Mouse (Mus musculus) erythroblast, embryonic 14.5 days (primary cell): Measurements from ENCODE around the gene Dnmt3a. TPM values are rescaled to one million over a fixed set of nuclear protein-coding genes. Genes with fewer than 3 reads are reported as not detected.

Experiments used
- H3K27me3 ChIP-seq: 2 replicates; pipeline ENCODE4 v1.6.1; 2012; ENCODE audit warnings: inconsistent platforms; ENCODE audit not compliant: control insufficient read depth
- H3K36me3 ChIP-seq: 2 replicates; pipeline ENCODE4 v1.6.1; 2012; ENCODE audit warnings: mild to moderate bottlenecking, inconsistent platforms; ENCODE audit not compliant: control insufficient read depth
- H3K4me1 ChIP-seq: 2 replicates; pipeline ENCODE4 v1.6.1; 2012; ENCODE audit warnings: inconsistent platforms; ENCODE audit not compliant: control insufficient read depth
- H3K4me3 ChIP-seq: replicated peaks from 2 replicates; pipeline ENCODE3; 2012; ENCODE audit warnings: moderate library complexity, mild to moderate bottlenecking, inconsistent platforms
- H3K9me3 ChIP-seq: 2 replicates; pipeline ENCODE4 v1.6.1; 2012; ENCODE audit warnings: low read length, inconsistent platforms, mixed read lengths; ENCODE audit not compliant: control insufficient read depth
- GATA1 ChIP-seq: IDR thresholded peaks from 2 replicates; pipeline ENCODE4 v1.6.1; 2012; ENCODE audit warnings: low read length, inconsistent platforms, mixed read lengths
- TAL1 ChIP-seq: IDR thresholded peaks from 3 replicates; pipeline ENCODE4 v1.6.1; 2012; ENCODE audit warnings: low read length, inconsistent platforms, mixed read lengths
- polyA plus RNA-seq: library from polyadenylated mRNA; stranded (reverse); fragments of >175 nt; gene quantifications from 2 replicates; pipeline ENCODE4 v1.2.3, GENCODE M21; 2012

The Dnmt3a gene
- polyA plus RNA-seq, 1 experiment = 0.16 TPM

DNA sequence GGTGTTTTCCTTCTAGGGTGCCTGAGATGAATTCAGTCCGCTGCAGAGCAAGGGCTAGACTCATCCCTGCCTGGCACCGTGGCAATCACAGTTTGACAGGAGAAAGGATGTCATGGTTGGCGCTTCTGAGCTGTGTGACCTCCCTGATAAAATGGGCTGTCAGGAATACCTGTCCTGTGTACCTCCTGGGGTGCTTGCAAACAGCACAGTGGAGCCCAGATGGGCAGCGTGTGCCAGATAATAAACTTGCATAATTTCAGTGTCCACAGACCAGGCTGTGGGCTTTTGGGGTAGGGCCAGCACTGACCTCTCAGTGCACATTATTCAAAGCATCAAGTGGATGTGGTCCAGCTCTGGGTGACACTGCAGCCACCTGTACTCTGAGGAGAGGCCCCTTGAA lies 45.4 kb downstream of the Dnmt3a start:
- Histone ChIP-seq H3K4me1 (peaks cover 7% of the 10 kb centered on the region), H3K27me3 (no peaks in the 10 kb centered on the region), H3K36me3 (peaks cover 3% of the 10 kb centered on the region), H3K4me3 (no peak overlapping the region), H3K9me3 (no peaks in the 10 kb centered on the region)
- no peak for TF ChIP-seq TAL1
- no peak for TF ChIP-seq GATA1

- H3K27me3 ChIP-seq = no peaks in the 10 kb centered on the region
- no peaks in the 10 kb centered on the region for H3K9me3 ChIP-seq
- TF ChIP-seq TAL1 = no peak
- TF ChIP-seq GATA1 = no peak
- no peak overlapping the region for H3K4me3 ChIP-seq
- peaks cover 11% of the 10 kb centered on the region for H3K4me1 ChIP-seq
- peaks cover 3% of the 10 kb centered on the region for H3K36me3 ChIP-seq
Observed at GRCm38 (mm10) chr12:3852521-3852920, 46.7 kb downstream of the Dnmt3a start.

DNA sequence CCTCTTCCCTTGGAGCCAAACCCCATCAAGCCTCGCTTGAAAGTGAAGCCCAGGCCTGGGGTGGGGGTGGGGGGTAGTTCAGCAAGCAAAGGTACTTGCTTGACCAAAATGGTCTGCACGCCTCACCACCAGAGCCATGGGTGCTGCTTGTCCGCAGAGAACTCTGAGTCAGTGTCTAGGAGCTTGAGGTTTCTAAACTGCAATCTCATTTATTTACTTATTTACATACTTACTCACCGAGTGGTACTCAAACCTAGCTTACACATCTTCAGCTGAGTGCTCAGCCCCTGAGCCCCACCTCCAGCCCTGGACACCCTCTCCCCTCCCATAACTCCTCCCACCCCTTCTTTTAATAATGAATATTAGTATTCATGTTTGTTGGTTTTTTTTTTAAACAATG lies 48.6 kb downstream of the Dnmt3a start:
- Histone ChIP-seq H3K9me3 (no peaks in the 10 kb centered on the region), H3K4me3 (no peak overlapping the region), H3K27me3 (no peaks in the 10 kb centered on the region), H3K36me3 (peaks cover 2% of the 10 kb centered on the region), H3K4me1 (peaks cover 11% of the 10 kb centered on the region)
- no peak for TF ChIP-seq GATA1
- no peak for TF ChIP-seq TAL1

DNA sequence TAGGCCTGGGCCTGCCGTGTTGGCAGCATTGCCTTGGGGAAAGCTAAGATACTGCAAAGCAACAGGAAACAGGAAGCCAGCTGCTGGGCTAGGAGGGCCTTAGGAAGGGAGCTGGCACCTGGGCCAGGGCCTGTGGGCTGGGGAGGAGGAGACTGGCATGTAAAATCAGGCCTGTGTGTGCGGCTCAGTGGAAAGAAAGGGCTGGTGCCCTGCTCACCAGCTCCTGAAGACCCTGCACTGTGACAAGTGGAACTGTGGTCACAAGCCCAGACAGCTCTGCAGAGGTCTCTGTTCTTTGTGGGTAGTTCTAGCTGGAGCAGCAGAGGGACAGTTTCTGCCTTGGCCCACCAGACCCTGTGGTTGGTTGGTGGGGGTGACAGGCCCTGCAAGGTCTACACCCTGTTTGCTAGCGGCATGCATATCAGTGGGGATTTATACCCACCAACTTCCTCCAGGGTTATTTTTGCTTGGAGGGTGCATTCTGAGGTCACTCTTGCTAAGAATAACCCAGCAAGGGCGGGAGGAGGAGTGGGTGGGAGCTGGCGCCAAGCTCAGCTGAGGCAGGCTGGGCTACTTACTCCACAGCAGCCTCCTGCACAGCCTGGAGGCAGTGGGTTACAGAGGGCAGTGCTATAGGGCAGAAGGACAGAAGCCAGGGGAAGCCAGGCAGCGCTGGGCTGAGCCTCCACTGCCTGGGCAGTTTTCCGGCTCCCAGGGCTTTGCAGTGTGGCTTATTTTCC lies 50.1 kb downstream of the Dnmt3a start:
- Histone ChIP-seq H3K27me3 (no peaks in the 10 kb centered on the region), H3K4me1 (peaks cover 11% of the 10 kb centered on the region), H3K4me3 (no peak overlapping the region), H3K9me3 (no peaks in the 10 kb centered on the region), H3K36me3 (no peaks in the 10 kb centered on the region; the same call in 1 of the 2 replicates)
- TF ChIP-seq TAL1 = no peak

DNA sequence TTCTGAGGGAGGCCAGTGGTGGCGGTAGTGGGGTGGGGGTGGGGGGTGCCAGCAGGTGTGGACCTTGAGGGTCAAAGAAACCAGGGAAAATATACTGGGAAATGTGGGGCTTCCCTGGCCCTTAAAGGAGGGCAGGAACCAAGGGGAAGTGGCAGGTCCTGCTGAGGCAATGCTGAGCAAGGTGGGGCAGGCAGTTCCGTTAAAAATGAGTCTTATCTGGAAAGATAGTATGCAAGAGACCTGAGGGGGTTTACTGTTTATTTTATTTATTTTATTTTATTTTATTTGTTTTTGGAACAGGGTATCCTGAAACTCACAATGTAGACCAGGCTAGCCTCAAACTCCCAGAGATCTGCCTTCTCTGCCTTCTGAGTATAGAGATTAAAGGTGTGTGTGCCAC lies 50.9 kb downstream of the Dnmt3a start:
- peaks cover 2% of the 10 kb centered on the region; the same call in 1 of the 2 replicates for H3K36me3 ChIP-seq
- H3K4me1 ChIP-seq = peaks cover 11% of the 10 kb centered on the region
- TF ChIP-seq GATA1 (no peak), TAL1 (no peak)
- no peaks in the 10 kb centered on the region for H3K27me3 ChIP-seq
- no peak overlapping the region for H3K4me3 ChIP-seq
- H3K9me3 ChIP-seq = no peaks in the 10 kb centered on the region

DNA sequence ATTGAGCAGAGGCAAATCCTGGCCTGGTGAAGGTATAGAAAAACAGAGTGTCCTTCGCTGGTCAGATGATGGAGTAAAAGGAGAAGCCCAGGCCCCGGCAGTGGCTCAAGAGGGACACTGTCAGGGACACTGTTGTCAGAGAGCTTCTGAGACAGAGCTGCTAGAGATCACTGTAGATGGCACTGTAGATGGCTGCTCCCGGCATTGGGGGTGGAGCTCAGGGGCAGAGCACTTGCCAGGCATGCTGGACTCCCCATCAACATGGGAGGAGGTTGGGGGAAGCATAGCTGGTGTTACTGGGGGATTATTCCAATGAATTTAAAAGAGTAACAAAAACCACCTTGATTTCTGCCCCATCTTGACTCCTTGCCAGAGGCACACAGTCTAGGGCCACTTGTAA lies 51.4 kb downstream of the Dnmt3a start:
- TF ChIP-seq TAL1 (no peak), GATA1 (no peak)
- Histone ChIP-seq H3K27me3 (no peaks in the 10 kb centered on the region), H3K9me3 (no peaks in the 10 kb centered on the region), H3K4me1 (peaks cover 11% of the 10 kb centered on the region), H3K36me3 (peaks cover 4% of the 10 kb centered on the region; the same call in 1 of the 2 replicates), H3K4me3 (no peak overlapping the region)

GRCm38 (mm10) chr12:3857773-3858172 lies 52.0 kb downstream of the Dnmt3a start:
- Histone ChIP-seq H3K27me3 (no peaks in the 10 kb centered on the region), H3K36me3 (peaks cover 4% of the 10 kb centered on the region; the same call in 1 of the 2 replicates), H3K4me1 (peaks cover 11% of the 10 kb centered on the region), H3K9me3 (no peaks in the 10 kb centered on the region), H3K4me3 (no peak overlapping the region)
- TF ChIP-seq TAL1 = no peak
- no peak for TF ChIP-seq GATA1

DNA sequence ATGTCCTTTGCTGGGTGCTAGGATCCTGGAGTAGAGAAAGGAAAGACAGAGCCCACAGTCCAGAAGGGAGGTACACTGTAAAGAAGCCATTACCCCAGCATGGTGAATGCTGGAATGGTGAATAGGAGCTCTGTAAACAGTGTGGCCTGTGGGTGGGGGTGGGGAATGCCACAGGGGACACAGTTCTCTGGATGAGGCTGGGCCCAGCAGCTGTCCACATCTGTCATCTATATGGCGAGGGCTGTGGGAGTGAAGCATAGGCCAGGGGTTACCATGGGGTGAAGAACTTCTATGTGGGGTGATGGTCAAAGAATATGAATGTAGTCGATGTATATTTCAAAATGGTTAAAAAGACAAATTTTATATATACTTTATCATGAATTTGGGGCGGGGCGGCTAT lies 52.9 kb downstream of the Dnmt3a start:
- H3K27me3 ChIP-seq = no peaks in the 10 kb centered on the region
- no peaks in the 10 kb centered on the region for H3K9me3 ChIP-seq
- peaks cover 4% of the 10 kb centered on the region; the same call in 1 of the 2 replicates for H3K36me3 ChIP-seq
- TF ChIP-seq GATA1 (no peak), TAL1 (no peak)
- no peak overlapping the region for H3K4me3 ChIP-seq
- peaks cover 11% of the 10 kb centered on the region for H3K4me1 ChIP-seq

GRCm38 (mm10) chr12:3859545-3859944 lies 53.7 kb downstream of the Dnmt3a start:
- Histone ChIP-seq H3K36me3 (peaks cover 4% of the 10 kb centered on the region; the same call in 1 of the 2 replicates), H3K27me3 (no peaks in the 10 kb centered on the region), H3K4me1 (peaks cover 11% of the 10 kb centered on the region)

More at GRCm38 (mm10) chr12:3859545-3859944, 53.7 kb downstream of the Dnmt3a start:
- H3K9me3 ChIP-seq = no peaks in the 10 kb centered on the region
- no peak for TF ChIP-seq TAL1
- TF ChIP-seq GATA1 = no peak
- H3K4me3 ChIP-seq = no peak overlapping the region
